Mouse (Mus musculus) megakaryocyte, embryonic 14.5 days (primary cell): ENCODE data around the gene Tvp23b.

Experiments
- FLI1 ChIP-seq: IDR thresholded peaks from 2 replicates; pipeline ENCODE4 v1.6.1; 2012; ENCODE audit warnings: low read length, inconsistent platforms, mixed read lengths
- GATA1 ChIP-seq: IDR thresholded peaks from 3 replicates; pipeline ENCODE4 v1.6.1; 2012; ENCODE audit warnings: mixed read lengths, low read length, inconsistent platforms, borderline replicate concordance

- no peak for TF ChIP-seq GATA1
- TF ChIP-seq FLI1, result no peak
Observed at GRCm38 (mm10) chr11:62930574-62930973, 51.3 kb downstream of the Tvp23b start.
